Mouse (Mus musculus) v-Abl transformed pro-B cells (cell line): ENCODE measurements around the gene Cacna1a.

ENCODE experiments used
- in situ Hi-C, 2 experiments: fragments of 400-800 bp; cut with MboI; formaldehyde crosslinking; loops; one replicate each; pipeline ENCODE4 v1.15.1; 2025; ENCODE audit not compliant: unreplicated experiment in 2 of 2

Gene Cacna1a

DNA sequence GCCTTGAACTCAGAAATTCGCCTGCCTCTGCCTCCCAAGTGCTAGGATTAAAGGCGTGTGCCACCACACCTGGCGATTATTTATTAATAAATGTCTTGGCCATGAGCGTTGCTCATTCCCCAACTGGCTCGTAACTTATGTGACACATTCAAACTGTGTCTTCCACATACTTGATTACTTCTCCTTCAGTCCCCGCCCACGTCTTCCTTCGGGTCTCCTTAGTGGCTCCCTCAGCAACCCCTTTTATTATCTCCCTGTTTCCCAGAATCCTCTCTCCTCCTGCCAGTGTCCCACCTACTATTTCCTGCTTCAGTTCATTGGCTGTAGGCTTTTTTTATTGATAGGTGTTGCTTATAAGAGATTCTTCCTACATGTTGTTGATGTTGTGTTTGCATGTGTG is 180.5 kb downstream of the Cacna1a start:
- in situ Hi-C loops: loop anchor here in 1 of 2 experiments (25.0 kb wide), 1 partner anchor 406 kb away; no protein-coding TSS in a partner anchor

DNA sequence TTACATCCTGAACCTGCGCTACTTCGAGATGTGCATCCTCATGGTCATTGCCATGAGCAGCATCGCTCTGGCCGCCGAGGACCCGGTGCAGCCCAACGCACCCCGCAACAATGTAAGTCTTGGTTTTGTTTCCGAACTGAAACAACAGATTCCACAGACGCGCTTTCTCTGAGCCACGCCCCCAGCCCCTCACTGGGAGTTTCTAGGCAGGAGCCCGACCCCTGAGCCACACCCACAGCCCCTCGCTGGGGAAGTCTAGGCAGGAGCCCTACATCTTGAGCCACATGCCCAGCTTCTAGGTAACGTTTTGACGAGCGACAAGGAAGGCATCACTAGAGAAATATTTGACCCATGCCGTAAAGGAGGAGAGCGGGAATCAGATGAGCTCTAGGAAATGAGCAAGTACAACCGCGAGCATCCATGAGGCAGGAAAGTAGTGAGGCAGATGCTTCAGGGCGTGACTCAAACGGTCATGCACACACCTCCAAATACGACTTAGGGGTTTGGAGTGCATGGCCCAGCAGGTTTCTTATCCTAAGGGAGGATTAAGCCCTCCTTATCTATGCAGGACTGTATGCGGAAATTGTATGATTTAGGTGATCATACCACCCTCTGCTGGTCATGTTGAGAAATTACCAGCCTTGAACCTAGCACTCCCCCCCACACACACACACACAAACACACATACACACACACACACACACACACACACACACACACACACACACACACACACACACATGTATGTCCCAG is 181.9 kb downstream of the Cacna1a start:
- in situ Hi-C loops: loop anchor here in 1 of 2 experiments (10.0 to 25.0 kb wide), 2 partner anchors 205 to 408 kb away; no protein-coding TSS in a partner anchor

DNA sequence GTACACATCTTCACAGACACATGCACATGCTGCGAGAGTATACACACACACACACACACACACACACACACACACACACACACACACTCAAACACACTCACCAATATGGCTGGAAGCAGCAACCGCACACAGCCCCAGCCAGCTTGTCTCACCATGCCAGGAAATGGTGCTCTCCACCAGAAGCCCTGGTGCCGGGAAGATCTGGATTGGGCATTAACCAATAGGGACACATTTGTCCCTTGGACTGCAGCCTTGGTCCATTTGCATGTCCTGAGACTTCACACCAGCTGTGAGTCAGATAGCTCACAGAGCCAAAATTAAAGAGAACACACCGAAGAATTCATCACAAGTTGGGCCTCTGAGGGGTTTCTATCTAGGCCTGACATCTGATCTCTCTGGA is 189.2 kb downstream of the Cacna1a start:
- in situ Hi-C loops: loop anchor here in 1 of 2 experiments (10.0 kb wide), 1 partner anchor 213 kb away; no protein-coding TSS in a partner anchor

DNA sequence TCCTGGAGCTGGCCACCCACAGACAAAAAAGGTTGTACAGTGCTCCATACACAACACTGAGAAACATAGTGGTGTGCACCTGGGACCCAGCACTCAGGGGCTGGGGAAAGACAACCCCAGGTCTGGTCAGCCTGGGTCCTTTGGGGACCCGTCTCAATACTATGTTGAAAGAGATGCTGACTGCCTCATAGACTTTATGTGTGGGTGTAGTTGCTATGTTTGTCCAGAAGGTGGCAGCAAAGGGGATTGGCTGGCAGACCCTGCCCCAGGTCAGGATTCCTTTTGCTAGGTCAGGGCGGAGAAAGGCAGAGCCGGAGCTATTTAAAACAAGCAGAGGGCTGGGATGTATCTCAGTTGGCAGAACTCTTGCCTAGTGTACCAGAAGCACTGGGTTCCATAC is 191.4 kb downstream of the Cacna1a start:
- in situ Hi-C loops: loop anchor here in 1 of 2 experiments (10.0 kb wide), 1 partner anchor 215 kb away; no protein-coding TSS in a partner anchor

DNA sequence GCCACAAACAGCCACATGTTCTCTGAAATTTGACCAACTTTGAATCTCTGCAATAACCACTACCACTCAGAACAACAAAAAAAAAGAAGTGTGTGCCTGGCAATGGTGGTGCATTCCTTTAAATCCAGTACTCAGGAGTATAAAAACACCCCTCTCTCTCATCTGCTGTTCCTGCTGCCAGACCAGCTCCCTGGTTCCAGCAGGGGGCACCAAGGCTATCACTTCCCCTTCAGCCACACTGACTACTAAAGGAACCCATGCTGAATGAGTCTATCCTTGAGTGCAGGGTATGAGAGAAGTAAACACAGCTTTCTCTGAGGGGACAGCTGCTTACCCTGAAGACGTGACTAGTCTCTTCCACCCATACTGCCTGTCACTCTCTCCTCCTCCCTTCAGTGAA is 197.1 kb downstream of the Cacna1a start:
- in situ Hi-C loops: no loop called here

DNA sequence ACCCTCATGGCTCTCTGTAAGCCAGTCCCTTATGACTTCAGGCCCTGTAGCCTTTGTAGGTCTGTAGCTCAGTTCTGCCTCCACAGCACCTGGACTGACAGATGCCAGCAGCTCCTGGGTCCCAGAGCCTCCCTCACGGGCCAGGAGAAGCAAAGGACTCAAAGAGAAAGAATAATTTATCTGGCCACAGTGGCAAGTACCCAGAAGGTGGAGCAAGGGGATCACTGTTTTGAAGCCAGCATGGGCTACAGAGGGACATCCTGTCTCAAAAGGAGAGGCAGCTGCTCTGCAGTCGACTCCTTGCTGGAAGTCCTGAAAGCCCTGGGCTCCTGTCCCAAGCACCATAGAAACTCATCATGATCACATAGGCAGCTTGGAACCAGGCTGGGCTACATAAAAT is 198.0 kb downstream of the Cacna1a start:
- in situ Hi-C loops: no loop called here

DNA sequence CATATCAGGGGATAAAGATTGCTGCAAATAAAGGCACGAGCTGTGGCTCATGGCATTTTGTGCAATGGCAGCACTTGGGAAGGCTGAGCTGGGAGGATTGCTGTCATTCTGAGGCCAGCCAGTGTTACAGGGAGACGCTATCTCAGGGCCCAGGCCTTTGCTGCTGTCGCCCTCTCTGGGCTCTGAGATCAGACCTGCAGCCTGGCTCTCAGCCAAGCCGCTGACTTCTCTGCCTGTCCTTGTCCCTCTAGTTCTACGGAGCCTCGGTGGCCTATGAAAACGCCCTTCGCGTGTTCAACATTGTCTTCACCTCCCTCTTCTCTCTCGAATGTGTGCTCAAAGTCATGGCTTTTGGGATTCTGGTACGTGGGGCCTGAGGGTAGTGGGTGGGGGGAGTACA is 200.3 kb downstream of the Cacna1a start:
- in situ Hi-C loops: no loop called here

DNA sequence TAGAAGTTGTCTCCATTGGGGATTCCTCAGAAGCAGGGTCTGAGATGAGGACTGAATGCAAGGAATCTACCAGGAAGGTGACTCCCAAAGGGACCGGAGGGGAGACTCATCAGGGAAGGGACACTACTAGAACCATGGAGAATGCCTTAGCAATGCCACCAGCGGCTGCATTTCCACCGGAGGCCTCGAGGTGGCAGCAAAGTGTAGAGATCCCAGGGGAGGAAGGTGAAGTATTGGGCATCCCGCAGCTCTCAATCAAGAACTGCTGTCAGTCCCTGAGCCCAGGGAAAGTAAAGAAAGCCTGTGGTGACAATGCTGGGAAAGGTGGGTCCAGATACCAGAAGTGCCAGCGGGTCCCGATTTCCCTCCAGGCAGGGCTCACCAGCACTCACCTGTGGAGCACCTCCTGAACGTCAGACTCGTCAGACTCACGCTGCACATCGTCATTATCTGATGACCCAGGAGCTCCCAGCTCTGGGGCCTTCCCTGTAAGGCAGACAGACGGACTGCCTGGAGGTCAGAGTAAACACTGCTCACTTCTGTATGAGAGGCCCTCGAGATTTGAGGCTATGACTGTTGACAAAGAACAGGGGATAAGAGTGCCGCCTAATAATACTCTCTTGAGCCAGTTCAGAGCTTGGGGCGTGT is 203.9 kb downstream of the Cacna1a start:
- in situ Hi-C loops: loop anchor here (5.0 to 10.0 kb wide), 4 partner anchors 123 to 313 kb away; partner anchors contain the start of genes Dnase2a (in 1 of the 2) and Klf1 (in 1 of the 2)

DNA sequence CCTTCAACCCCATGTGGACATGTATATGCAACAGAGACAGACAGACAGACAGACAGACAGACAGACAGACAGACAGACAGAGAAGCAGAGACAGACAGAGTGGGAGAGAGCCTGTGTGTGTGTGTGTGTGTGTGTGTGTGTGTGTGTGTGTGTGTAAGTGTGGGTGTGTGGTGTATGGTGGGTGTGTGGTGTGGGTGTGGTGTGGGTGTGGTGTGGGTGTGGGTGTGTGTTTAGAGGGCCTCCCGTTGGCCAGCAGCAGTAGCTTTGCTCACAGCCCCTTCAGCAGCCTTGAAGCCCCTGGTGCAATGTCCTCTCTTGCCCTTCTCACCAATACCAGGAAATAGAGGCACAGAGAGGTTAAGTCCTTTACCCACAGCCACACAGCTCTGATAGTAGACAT is 204.9 kb downstream of the Cacna1a start:
- in situ Hi-C loops: loop anchor here (5.0 to 10.0 kb wide), 4 partner anchors 122 to 312 kb away; partner anchors contain the start of genes Dnase2a (in 1 of the 2) and Klf1 (in 1 of the 2)

DNA sequence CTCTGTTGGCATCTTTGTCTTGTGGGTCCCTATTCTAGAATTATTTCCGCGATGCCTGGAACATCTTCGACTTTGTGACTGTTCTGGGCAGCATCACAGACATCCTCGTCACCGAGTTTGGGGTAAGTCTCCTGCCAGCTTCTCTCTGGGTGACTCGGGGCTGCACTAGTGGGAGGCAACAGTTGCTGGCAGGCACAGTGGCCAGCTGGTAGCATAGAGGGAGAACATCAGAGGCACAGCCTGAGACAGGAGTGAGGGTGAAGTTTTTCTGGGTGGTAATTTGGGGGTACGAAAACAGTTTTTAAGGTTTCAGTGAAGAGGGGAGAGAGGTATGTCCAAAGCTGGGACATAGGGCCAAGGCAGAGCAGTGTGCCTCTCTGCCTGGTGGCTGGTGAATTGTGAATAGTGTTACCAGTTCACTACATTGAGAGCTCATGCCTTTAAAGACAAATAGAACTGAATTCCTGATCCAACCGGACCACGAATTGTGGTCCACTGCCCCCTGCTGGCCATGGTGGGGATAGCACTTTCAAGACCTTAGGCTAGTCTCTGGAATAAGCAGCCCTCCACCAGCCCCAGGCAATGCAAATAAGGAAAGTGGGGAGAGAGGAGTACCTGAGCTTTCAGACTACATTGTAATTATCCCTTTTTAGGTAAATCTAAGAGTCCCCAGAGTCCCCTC is 206.0 kb downstream of the Cacna1a start:
- in situ Hi-C loops: loop anchor here (5.0 to 10.0 kb wide), 4 partner anchors 121 to 311 kb away; partner anchors contain the start of genes Dnase2a (in 1 of the 2) and Klf1 (in 1 of the 2)

DNA sequence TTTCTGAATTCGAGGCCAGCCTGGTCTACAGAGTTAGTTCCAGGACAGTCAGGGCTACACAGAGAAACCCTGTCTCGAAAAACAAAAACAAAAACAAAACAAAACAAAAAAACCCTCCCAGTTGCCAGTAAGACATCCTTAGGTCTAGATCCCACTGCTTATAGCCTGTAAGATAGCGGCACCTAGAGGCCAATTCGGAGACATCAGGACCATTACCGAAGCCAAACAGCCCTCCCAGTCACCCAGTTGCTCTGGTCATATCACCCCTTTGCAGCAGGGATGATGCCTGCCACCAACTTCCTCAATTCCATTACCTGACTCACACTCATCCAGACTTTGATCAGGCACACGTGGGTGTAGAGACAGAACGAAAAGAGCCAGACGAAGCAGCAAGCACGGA is 207.4 kb downstream of the Cacna1a start:
- in situ Hi-C loops: loop anchor here (10.0 kb wide), 2 partner anchors 119 to 309 kb away; partner anchors contain the start of genes Dnase2a (in 1 of the 2) and Klf1 (in 1 of the 2)

DNA sequence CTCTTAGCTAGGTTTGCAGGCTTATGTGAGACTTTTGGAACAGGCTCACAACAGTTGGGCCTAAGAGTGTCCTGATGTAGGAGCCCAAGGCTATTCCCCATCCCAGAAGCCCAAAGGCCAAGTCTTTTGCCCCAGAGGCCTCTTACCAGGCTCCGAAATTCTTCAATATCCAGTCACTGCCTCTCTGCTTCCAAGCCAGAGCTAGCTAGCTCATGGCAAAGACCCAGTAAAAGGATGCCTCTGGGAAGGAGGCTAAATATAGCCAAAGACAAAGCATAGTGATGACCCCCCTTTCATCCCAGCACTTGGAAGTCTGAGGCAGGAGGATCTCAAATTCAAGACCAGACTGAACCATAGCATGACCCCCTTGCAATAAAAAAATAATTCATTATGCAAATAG is 211.2 kb downstream of the Cacna1a start:
- in situ Hi-C loops: loop anchor here (10.0 kb wide), 2 partner anchors 115 to 305 kb away; partner anchors contain the start of genes Dnase2a (in 1 of the 2) and Klf1 (in 1 of the 2)

DNA sequence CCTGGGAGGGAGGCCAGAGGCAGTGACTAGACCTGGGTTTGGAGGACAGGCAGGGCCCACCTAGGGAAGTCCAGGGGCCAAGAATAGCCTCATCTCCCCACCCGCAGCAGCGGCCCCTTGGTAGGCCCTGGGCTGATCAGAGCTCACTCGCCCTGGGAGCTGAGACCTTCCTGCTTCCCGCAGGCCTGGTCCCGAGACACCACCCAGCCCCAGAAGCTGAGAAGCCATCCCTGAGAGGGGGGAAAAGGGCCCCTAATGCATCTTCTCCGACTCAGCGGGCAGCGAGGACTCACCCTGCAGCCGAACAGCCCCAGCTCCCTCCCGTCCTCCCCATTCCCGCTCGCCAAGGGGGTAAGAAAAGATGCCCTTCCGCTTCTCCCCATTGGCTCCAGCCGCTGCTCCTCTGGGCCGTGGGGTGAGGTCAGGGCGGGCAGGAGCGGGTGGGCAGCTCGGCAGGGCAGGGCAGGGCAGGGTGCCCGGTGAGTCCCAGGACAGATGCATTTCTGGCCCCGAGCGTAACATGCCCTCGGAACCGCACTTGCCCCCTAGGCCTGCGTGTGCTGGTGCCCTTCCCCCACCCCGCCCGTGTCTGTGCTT is 212.2 kb downstream of the Cacna1a start:
- in situ Hi-C loops: no loop called here

DNA sequence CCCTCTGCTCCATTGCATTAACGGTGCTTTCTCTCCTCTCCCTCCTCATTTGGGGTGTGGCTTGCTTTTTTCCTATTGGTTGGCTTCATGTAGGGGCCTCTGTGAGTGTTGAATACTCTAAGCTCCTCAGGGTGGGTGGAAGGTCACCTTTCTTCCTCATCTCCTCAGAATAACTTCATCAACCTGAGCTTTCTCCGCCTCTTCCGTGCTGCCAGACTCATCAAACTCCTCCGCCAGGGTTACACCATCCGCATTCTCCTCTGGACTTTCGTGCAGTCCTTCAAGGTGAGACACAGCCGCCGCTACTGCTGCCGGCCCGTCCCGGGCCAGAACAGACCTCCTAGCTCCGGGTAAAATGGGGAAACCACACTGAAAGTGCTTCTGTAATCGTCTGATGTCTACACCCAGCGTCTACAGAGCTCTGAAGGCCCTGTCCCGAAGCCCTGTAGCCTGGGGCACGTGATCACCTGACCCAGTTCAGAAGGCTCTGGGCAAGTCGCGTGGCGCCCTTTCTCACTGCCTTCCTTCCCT is 213.0 kb downstream of the Cacna1a start:
- in situ Hi-C loops: no loop called here

DNA sequence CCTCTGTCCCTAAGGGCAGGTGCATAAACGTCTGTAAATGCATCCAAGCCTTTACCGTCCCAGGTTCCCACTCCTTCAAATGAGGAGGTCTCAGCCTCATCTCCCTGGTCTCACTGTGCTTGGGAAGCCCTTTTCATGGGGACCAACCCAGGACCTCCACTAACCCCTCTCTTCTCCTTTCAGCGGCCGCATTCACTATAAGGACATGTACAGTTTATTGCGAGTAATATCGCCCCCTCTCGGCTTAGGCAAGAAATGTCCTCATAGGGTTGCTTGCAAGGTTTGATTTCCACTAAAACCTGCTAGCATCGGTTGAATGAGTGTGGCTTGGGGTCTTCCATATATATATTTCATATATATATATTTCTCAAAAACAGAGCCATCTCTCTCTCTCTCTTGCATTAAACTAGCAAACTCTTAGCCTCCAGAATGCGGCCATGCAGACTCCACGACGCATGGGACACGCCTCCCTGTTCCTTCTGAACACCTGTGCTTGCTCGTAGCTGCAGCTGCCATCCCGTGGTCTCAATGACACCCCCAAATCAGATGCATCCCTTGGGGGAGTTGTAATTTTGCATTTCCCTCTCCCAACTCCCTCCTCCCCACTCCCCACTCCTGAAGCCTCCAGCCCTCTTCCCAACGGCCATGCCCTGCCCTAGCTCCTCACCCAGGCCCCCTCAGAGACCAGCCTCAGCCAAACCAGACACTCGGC is 226.4 kb downstream of the Cacna1a start:
- in situ Hi-C loops: no loop called here

DNA sequence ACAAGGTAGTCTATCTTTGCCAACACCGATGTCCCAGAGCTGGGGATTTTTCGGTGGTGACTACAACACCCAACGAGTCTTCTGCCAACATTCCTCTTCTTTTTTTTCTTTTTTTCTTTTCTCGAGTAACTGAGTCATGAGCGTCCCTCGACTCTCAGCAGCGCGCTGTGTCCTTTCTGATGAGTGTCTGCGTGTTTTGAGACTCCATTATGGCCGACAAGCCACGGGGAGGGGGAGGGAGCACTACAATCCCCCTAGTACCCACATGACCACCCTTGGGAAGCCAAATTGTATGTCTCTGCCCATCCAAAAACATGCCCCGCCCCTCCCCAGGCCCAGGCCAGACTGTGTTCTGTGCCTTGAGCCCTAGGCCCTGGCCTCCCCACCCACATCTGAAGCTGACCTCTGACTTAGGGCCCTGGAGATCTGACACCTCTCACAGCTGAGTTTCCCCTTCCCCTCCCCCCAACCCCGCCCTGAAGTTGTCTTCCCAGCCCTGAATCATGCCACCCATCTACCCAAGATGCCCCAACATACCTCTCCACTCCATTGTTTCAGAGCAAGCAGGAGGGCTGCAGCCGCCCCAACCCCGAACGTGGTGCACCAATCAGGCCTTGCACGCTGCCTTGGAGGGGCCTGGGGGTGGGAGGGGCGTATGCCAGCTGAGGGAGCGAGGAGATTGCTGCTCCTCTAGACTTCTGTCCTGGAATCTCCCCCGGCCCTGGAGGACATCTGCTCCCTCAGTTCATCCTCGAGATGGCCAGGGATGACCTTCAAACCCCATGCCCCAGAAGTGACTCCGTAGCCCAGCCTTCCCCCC is 227.6 kb downstream of the Cacna1a start:
- in situ Hi-C loops: no loop called here

DNA sequence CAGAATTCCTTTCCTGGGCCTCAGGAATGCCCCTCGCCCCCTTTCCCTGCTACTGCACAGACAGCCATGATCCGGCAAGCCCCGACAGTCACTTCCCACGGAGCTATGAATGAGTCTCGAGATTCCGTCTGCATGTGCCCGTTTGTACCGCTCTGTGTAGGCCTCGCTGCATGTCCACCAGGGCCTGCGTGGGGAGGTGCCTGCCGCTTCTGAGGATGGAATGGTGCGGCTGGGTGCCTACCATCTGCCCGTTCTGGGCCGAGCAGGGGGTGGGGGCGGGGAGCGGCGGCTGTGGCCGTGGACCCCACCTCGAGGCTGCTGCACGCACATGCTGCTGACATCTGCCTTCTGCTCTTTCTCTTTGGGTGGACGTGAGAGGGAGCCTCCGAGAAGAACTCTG is 228.8 kb downstream of the Cacna1a start:
- in situ Hi-C loops: no loop called here

DNA sequence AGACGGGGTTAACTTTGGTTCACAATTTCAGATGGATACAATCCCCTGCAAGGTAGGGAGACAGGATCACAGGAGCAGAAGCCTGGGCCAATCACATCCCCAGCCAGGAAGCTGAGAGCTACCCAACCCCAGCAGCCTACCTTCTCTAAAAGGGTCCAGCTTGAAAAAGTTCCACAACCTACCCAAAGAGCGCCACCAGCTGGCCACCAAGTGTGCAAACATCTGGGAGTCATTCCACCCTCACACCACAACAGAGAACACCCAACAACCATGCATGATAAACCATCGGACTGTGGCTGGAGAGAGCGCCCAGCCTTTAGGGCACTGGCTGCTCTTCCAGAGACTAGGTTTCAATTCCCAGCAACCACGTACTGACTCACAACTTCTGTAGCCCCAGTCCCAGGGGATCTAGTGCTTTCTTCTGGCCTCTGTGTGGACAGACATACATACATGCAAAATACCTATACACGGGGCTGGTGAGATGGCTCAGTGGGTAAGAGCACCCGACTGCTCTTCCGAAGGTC is 232.9 kb downstream of the Cacna1a start:
- in situ Hi-C loops: no loop called here
